Comparison of ENCODE assay signal across 26 mouse cellular contexts in the genomic region with DNA sequence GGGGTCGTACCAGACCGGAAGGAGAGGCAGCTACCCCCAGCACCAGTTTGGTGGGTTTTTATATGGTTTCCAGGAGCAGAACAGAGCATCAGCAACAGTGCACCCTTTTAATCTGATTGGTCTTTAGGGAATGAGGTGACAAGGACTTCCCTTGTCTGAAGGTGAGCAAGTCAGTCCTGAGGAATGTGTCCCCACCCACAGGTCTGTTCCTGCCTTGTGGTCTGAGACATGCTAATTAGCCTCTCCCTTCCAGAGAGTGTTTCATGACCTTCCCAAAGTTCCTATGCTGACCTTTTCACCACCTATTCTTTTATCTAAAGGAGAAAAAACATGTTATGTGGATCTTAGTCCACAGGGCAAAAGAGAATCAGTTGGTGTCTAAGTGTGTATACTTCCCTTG.
"Had no signal": no experiment of that assay in that cellular context is flagged by ENCODE, and none has a peak within 500 bp of the region (broad histone marks: within the 10 kb centered on the region; RNA-seq: fewer than 3 reads in every experiment).

No protein-coding gene starts in this region.

- H3K27me3 ChIP-seq: heart, embryonic 12.5 days; hindbrain, embryonic 12.5 days; kidney, embryonic 15.5 days; limb, embryonic 13.5 days; limb, embryonic 15.5 days; liver, embryonic 12.5 days had no signal

- H3K9ac ChIP-seq: heart, embryonic 12.5 days; hindbrain, embryonic 12.5 days; hindbrain, embryonic 14.5 days; kidney, embryonic 15.5 days; limb, embryonic 13.5 days; limb, embryonic 15.5 days; liver, embryonic 12.5 days; liver, embryonic 14.5 days had no signal

- DNase-seq: gastrocnemius, adult 2 months; gastrocnemius, postnatal 14 days; gastrocnemius, postnatal 36 days; heart, adult 11 months; heart, adult 2 months; heart, postnatal 10 days; heart, postnatal 4 days; kidney, adult 11 months; kidney, adult 2 months; kidney, adult 9 months; kidney, postnatal 14 days; kidney, postnatal 36 days; layer of hippocampus, adult 9-11 months; layer of hippocampus, postnatal 36 days; left cerebral cortex, postnatal 4 days had no signal

- H3K9me3 ChIP-seq: heart, embryonic 12.5 days; hindbrain, embryonic 10.5 days; hindbrain, embryonic 12.5 days; kidney, embryonic 15.5 days; limb, embryonic 13.5 days; limb, embryonic 15.5 days; liver, embryonic 12.5 days had no signal

- H3K4me1 ChIP-seq: hindbrain, embryonic 10.5 days; hindbrain, embryonic 12.5 days; limb, embryonic 15.5 days had no signal

- H3K36me3 ChIP-seq: heart, embryonic 12.5 days; hindbrain, embryonic 10.5 days; hindbrain, embryonic 12.5 days; kidney, embryonic 15.5 days; limb, embryonic 13.5 days; limb, embryonic 15.5 days; liver, embryonic 12.5 days had no signal

- H3K27ac ChIP-seq: gastrocnemius, adult 2 months; heart, adult 2 months; hindbrain, embryonic 10.5 days; hindbrain, embryonic 12.5 days; hindbrain, embryonic 14.5 days; hindbrain, postnatal 0 days; kidney, embryonic 15.5 days; kidney, postnatal 0 days; limb, embryonic 13.5 days; limb, embryonic 15.5 days; liver, embryonic 12.5 days; liver, embryonic 14.5 days had no signal

- H3K4me3 ChIP-seq: gastrocnemius, adult 2 months; heart, adult 2 months; heart, embryonic 12.5 days; hindbrain, embryonic 10.5 days; hindbrain, embryonic 12.5 days; kidney, embryonic 15.5 days; limb, embryonic 13.5 days; limb, embryonic 15.5 days; liver, embryonic 12.5 days had no signal
